Mouse (Mus musculus) CH12.LX (cell line): Measurements from ENCODE around the gene 1700011L22Rik.

Source experiments
- CHD2 ChIP-seq: IDR thresholded peaks from 2 replicates; pipeline ENCODE4 v1.6.1; 2011; ENCODE audit warnings: low read length, improper control_type of control experiment
- CTCF ChIP-seq, 2 experiments: IDR thresholded peaks in 1 of 2; conservative IDR thresholded peaks in 1 of 2; 2 replicates each; pipeline ENCODE4 v1.5.1; 2011 to 2012; ENCODE audit warnings: low read depth in 2 of 2, low read length in 2 of 2, improper control_type of control experiment in 1 of 2, inconsistent platforms in 1 of 2, mild to moderate bottlenecking in 1 of 2, moderate library complexity in 1 of 2
- ELF1 ChIP-seq: IDR thresholded peaks from 2 replicates; pipeline ENCODE4 v1.6.1; 2014; ENCODE audit warnings: low read depth, mild to moderate bottlenecking, inconsistent platforms, low read length, improper control_type of control experiment
- EP300 ChIP-seq: IDR thresholded peaks from 2 replicates; pipeline ENCODE4 v1.6.1; 2011; ENCODE audit warnings: low read length, improper control_type of control experiment
- HCFC1 ChIP-seq: IDR thresholded peaks from 2 replicates; pipeline ENCODE4 v1.6.1; 2012; ENCODE audit warnings: low read depth, mild to moderate bottlenecking, inconsistent platforms, low read length, improper control_type of control experiment
- MAZ ChIP-seq: IDR thresholded peaks from 2 replicates; pipeline ENCODE4 v1.6.1; 2012; ENCODE audit warnings: low read depth, mild to moderate bottlenecking, inconsistent platforms, low read length, improper control_type of control experiment, moderate library complexity
- MXI1 ChIP-seq: IDR thresholded peaks from 2 replicates; pipeline ENCODE4 v1.6.1; 2011; ENCODE audit warnings: mild to moderate bottlenecking, low read depth, low read length, improper control_type of control experiment
- POLR2A ChIP-seq: IDR thresholded peaks from 2 replicates; pipeline ENCODE4 v1.6.1; 2011; ENCODE audit warnings: low read depth, mild to moderate bottlenecking, improper control_type of control experiment, low read length
- POLR2AphosphoS2 ChIP-seq: IDR thresholded peaks from 2 replicates; pipeline ENCODE4 v1.6.1; 2011; ENCODE audit warnings: low read depth, low read length, improper control_type of control experiment
- TCF12 ChIP-seq: IDR thresholded peaks from 2 replicates; pipeline ENCODE4 v1.6.1; 2014; ENCODE audit warnings: low read depth, mild to moderate bottlenecking, inconsistent platforms, low read length, improper control_type of control experiment
- USF1 ChIP-seq: IDR thresholded peaks from 2 replicates; pipeline ENCODE4 v1.6.1; 2014; ENCODE audit warnings: low read depth, mild to moderate bottlenecking, inconsistent platforms, low read length, improper control_type of control experiment

DNA sequence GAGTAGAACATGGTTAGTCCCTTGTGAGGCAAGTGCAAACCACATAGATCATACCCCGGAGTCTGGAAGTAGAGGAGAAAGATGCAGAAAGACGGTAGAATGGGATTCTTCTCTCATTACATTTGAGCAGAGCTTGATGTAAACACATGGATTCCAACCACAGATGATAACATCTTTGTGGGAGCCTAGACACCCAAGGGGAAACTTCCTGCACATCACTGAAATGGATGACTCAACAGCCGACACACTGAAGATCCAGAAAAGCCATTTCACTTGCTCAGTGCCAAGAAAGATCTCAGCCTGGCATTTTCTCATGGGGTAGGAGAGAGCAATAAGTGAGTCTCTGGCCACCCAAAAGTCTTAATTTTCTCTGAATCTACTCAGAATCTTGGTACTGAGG lies 20.5 kb downstream of the 1700011L22Rik start:
- no peak for TF ChIP-seq POLR2A
- no peak for TF ChIP-seq EP300
- no peak for TF ChIP-seq HCFC1
- no peak for TF ChIP-seq CTCF (conservative IDR thresholded peaks at IDR 0.05 in 1 of 2, IDR thresholded peaks at IDR 0.05 in 1 of 2; ENCODE audit: low read depth in 2 of 2, low read length in 2 of 2)
- no peak for TF ChIP-seq MXI1
- no peak for TF ChIP-seq USF1
- no peak for TF ChIP-seq MAZ
- no peak for TF ChIP-seq TCF12
- no peak for TF ChIP-seq POLR2AphosphoS2
- TF ChIP-seq ELF1 = no peak
- no peak for TF ChIP-seq CHD2
